Mouse (Mus musculus): ENCODE measurements around the gene Apba2.

- TF ChIP-seq POLR2A (IDR thresholded peaks at IDR 0.05; ENCODE audit: borderline replicate concordance, extremely low read depth, low read depth, low read length) (no peak), CTCF (IDR thresholded peaks at IDR 0.05; ENCODE audit: insufficient read depth, low read length) (no peak)
These were observed 157.8 kb downstream of the Apba2 start for GRCm38 (mm10) chr7:64659328-64659727.

Measured in lung, adult 2 months (tissue).